ENCODE assay signal across 20 mouse cellular contexts in the genomic region with DNA sequence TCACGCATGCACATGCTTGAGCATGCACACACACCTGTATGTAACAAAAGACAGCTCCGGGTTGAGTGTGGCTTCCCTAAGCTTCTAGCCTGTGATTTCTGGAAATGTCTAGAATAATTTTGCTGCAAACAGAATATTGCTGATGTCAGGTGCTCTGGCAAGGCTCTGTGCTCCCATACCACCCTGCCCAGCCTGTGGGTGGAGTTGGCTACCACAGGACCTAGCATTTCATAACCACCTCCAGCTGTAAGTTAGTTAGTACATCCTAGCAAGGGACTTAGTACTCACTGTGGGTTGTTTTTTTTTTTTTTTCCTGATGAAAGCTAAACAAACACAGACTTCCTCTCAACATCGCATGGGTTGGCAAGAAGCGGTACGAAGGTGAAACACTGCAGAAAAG.
DNase-seq lines count a peak whose midpoint lies in the region; ATAC-seq and TF ChIP-seq lines count a peak whose summit lies in the region.
"Had no signal": no experiment of that assay in that cellular context is flagged by ENCODE, and none has a peak within 500 bp of the region (broad histone marks: within the 10 kb centered on the region; RNA-seq: fewer than 3 reads in every experiment).

No protein-coding gene starts in this region.

- ATAC-seq in liver, postnatal 0 days, result peak; percentile 69
- ATAC-seq in liver, embryonic 12.5 days, result no peak
- no peak for ATAC-seq in midbrain, embryonic 11.5 days (ENCODE audit: low FRiP score)
- no peak for ATAC-seq in inflammation-experienced regulatory T-cells, adult 6 months
- ATAC-seq: hindbrain, postnatal 0 days had no signal

- TF ChIP-seq EP300 in liver, postnatal 0 days (IDR thresholded peaks at IDR 0.05; ENCODE audit: low read depth), result no peak

- 58% methylated on average over 5 of the region's 5 CpGs for WGBS in liver, postnatal 0 days (ENCODE audit: insufficient replicate concordance)
- 77% methylated on average over 5 of the region's 5 CpGs for WGBS in liver, embryonic 12.5 days (ENCODE audit: insufficient replicate concordance)
- 94% methylated on average over 5 of the region's 5 CpGs for WGBS in midbrain, embryonic 11.5 days
- 84% methylated on average over 5 of the region's 5 CpGs for WGBS in midbrain, embryonic 10.5 days
- WGBS in hindbrain, embryonic 10.5 days, result 89% methylated on average over 5 of the region's 5 CpGs

- peaks cover 21% of the 10 kb centered on the region for H3K4me1 ChIP-seq in liver, postnatal 0 days (ENCODE audit: insufficient read depth)
- peaks cover 7% of the 10 kb centered on the region; the same call in 1 of the 2 replicates for H3K4me1 ChIP-seq in liver, embryonic 12.5 days
- peaks cover 2% of the 10 kb centered on the region; the same call in 1 of the 2 replicates for H3K4me1 ChIP-seq in midbrain, embryonic 11.5 days (ENCODE audit: control insufficient read depth, insufficient read depth, low read length)
- H3K4me1 ChIP-seq in midbrain, embryonic 10.5 days, result peaks cover 23% of the 10 kb centered on the region
- H3K4me1 ChIP-seq in hindbrain, embryonic 10.5 days (replicated peaks), result peaks cover 24% of the 10 kb centered on the region

- H3K36me3 ChIP-seq in liver, postnatal 0 days (replicated peaks; ENCODE audit: insufficient read depth, low read length), result no peaks in the 10 kb centered on the region
- H3K36me3 ChIP-seq in liver, embryonic 12.5 days, result no peaks in the 10 kb centered on the region
- H3K36me3 ChIP-seq in midbrain, embryonic 11.5 days (ENCODE audit: control insufficient read depth, insufficient read depth, low read length), result no peaks in the 10 kb centered on the region
- no peaks in the 10 kb centered on the region for H3K36me3 ChIP-seq in midbrain, embryonic 10.5 days
- no peaks in the 10 kb centered on the region for H3K36me3 ChIP-seq in hindbrain, embryonic 10.5 days
- H3K36me3 ChIP-seq: embryonic facial prominence, embryonic 10.5 days; heart, embryonic 10.5 days; hindbrain, embryonic 13.5 days had no signal

- no peaks in the 10 kb centered on the region for H3K9me3 ChIP-seq in liver, postnatal 0 days (ENCODE audit: low read length)
- H3K9me3 ChIP-seq in liver, embryonic 12.5 days (replicated peaks), result no peaks in the 10 kb centered on the region
- H3K9me3 ChIP-seq in midbrain, embryonic 11.5 days (ENCODE audit: control insufficient read depth, low read length), result no peaks in the 10 kb centered on the region
- no peaks in the 10 kb centered on the region for H3K9me3 ChIP-seq in midbrain, embryonic 10.5 days (replicated peaks)
- H3K9me3 ChIP-seq in hindbrain, embryonic 10.5 days, result no peaks in the 10 kb centered on the region
- H3K9me3 ChIP-seq: embryonic facial prominence, embryonic 10.5 days; heart, embryonic 10.5 days; hindbrain, embryonic 13.5 days had no signal

- no peak for DNase-seq in liver, postnatal 0 days
- peak; percentile 53 for DNase-seq in midbrain, embryonic 11.5 days (ENCODE audit: low spot score, missing footprints)
- no peak for DNase-seq in midbrain, embryonic 10.5 days (ENCODE audit: low spot score)
- DNase-seq in fibroblast of lung, adult 2 months (ENCODE audit: low read depth), result peak; percentile 46
- no peak for DNase-seq in hindbrain, embryonic 10.5 days (ENCODE audit: low spot score)
- DNase-seq: adrenal gland, adult 8-10 months; adrenal gland, postnatal 36 days; cerebellum, adult 2 months; cerebellum, postnatal 10 days; gastrocnemius, adult 2 months; gastrocnemius, postnatal 36 days; heart, adult 18-20 months; heart, postnatal 10 days; heart, postnatal 4 days had no signal

- H3K4me3 ChIP-seq in liver, postnatal 0 days (ENCODE audit: low read depth, low read length), result no peak overlapping the region
- no peak overlapping the region for H3K4me3 ChIP-seq in liver, embryonic 12.5 days
- no peak overlapping the region for H3K4me3 ChIP-seq in midbrain, embryonic 11.5 days (ENCODE audit: low read depth, low read length)
- no peak overlapping the region for H3K4me3 ChIP-seq in midbrain, embryonic 10.5 days
- H3K4me3 ChIP-seq in hindbrain, embryonic 10.5 days, result no peak overlapping the region
- H3K4me3 ChIP-seq: embryonic facial prominence, embryonic 10.5 days; gastrocnemius, adult 2 months; heart, embryonic 10.5 days; hindbrain, embryonic 13.5 days had no signal

- H3K9ac ChIP-seq in liver, postnatal 0 days (replicated peaks), result no peak overlapping the region
- H3K9ac ChIP-seq in liver, embryonic 12.5 days, result no peak overlapping the region
- H3K9ac ChIP-seq in midbrain, embryonic 11.5 days (ENCODE audit: low read length), result no peak overlapping the region
- H3K9ac ChIP-seq: hindbrain, embryonic 13.5 days had no signal

- no peak overlapping the region for H3K27ac ChIP-seq in liver, postnatal 0 days (ENCODE audit: low read depth)
- no peak overlapping the region for H3K27ac ChIP-seq in liver, embryonic 12.5 days
- H3K27ac ChIP-seq in midbrain, embryonic 11.5 days (ENCODE audit: low read depth, low read length), result no peak overlapping the region
- no peak overlapping the region for H3K27ac ChIP-seq in midbrain, embryonic 10.5 days (replicated peaks)
- H3K27ac ChIP-seq in hindbrain, embryonic 10.5 days, result no peak overlapping the region
- H3K27ac ChIP-seq: gastrocnemius, adult 2 months; heart, embryonic 10.5 days; hindbrain, postnatal 0 days had no signal

- H3K4me2 ChIP-seq in liver, postnatal 0 days (ENCODE audit: low read depth, low read length), result no peak overlapping the region
- no peak overlapping the region for H3K4me2 ChIP-seq in liver, embryonic 12.5 days
- H3K4me2 ChIP-seq in midbrain, embryonic 11.5 days, result no peak overlapping the region
- H3K4me2 ChIP-seq: hindbrain, embryonic 13.5 days had no signal

- no peak for TF ChIP-seq CTCF in liver, postnatal 0 days (IDR thresholded peaks at IDR 0.05; ENCODE audit: low read depth)

- H3K27me3 ChIP-seq in liver, postnatal 0 days (ENCODE audit: insufficient read depth, low read length), result no peaks in the 10 kb centered on the region
- no peaks in the 10 kb centered on the region for H3K27me3 ChIP-seq in liver, embryonic 12.5 days (replicated peaks)
- no peaks in the 10 kb centered on the region for H3K27me3 ChIP-seq in midbrain, embryonic 11.5 days (ENCODE audit: control insufficient read depth, insufficient read depth, low read length)
- H3K27me3 ChIP-seq in midbrain, embryonic 10.5 days (ENCODE audit: low read depth, poor library complexity, severe bottlenecking), result no peaks in the 10 kb centered on the region
- peaks cover 4% of the 10 kb centered on the region for H3K27me3 ChIP-seq in hindbrain, embryonic 10.5 days (ENCODE audit: insufficient read depth, poor library complexity, severe bottlenecking)

Comparison
In these comparisons a context has a peak if more than half of its experiments do, and no peak if none do; other contexts are left out.
1. DNase-seq: peak in midbrain, embryonic 11.5 days (single experiment) and fibroblast of lung, adult 2 months (single experiment); none in liver, postnatal 0 days (single experiment), midbrain, embryonic 10.5 days (single experiment) and hindbrain, embryonic 10.5 days (single experiment).